Mouse (Mus musculus): Measurements from ENCODE around the gene Zfp385c. TPM values are rescaled to one million over a fixed set of nuclear protein-coding genes. Genes with fewer than 3 reads are reported as not detected.

The Zfp385c gene
- polyA plus RNA-seq, 1 experiment from 2014 or later = not detected

DNA sequence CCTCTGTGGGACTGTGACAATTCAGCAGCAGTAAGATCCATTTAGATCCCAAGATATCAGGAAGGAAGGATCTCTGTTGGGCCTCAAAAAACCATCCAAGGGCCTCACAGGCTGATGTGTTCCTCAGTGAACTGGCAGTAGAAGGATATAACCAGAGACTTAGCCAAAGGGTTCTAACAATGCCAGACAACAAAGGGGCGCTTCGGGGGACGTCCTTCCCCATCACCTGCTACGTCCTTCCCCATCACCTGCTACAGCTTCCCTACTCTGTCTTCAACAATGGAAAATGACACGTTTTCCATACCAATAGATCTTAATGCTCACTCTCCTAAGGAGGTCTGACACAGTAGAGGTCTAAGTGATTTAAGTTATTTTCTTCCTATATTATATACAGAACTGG is 75.9 kb downstream of the Zfp385c start:
- no peak for TF ChIP-seq CTCF (IDR thresholded peaks at IDR 0.05)
- DNase-seq (ENCODE audit: low read depth, low spot score) (no peak), ATAC-seq (no peak)
- in situ Hi-C loops (cut with MboI; ENCODE audit: low pct_unique_long_range_greater_than_20kb) = no loop called here
- CTCF ChIA-PET = no interaction called here
- no peaks in the 10 kb centered on the region for H3K27me3 ChIP-seq
- POLR2A ChIA-PET = interaction anchor here (0.5 to 0.7 kb wide), 2 partner anchors 91 to 114 kb away, joined by 3 to 4 read pairs; no protein-coding TSS in a partner anchor

DNA sequence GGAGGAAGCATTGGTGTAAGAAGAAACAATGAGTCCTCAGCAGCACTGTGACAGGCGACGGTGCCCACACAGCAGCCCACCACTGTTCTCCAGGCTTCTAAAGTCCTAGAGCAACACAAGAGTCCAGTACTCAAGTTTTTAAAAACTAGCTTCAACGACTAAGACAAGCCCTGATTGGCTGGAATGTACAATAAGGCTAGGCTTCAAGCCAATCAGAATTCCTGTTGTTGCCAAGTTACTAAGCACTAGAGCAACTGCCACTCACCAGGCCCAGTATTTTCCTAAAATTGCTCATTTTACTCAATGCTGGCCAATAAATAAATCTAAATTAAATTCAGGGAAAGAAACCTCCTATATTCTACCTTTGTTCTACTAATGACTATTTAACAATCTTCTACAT is 79.0 kb downstream of the Zfp385c start:
- no peak for DNase-seq (ENCODE audit: low read depth, low spot score)
- ATAC-seq = no peak
- in situ Hi-C loops (cut with MboI; ENCODE audit: low pct_unique_long_range_greater_than_20kb) = no loop called here
- no peaks in the 10 kb centered on the region for H3K27me3 ChIP-seq
- POLR2A ChIA-PET = no interaction called here
- no peak for TF ChIP-seq CTCF (IDR thresholded peaks at IDR 0.05)
- CTCF ChIA-PET = interaction anchor here (1.8 kb wide), 1 partner anchor 28 kb away, joined by 4 read pairs; no protein-coding TSS in a partner anchor

DNA sequence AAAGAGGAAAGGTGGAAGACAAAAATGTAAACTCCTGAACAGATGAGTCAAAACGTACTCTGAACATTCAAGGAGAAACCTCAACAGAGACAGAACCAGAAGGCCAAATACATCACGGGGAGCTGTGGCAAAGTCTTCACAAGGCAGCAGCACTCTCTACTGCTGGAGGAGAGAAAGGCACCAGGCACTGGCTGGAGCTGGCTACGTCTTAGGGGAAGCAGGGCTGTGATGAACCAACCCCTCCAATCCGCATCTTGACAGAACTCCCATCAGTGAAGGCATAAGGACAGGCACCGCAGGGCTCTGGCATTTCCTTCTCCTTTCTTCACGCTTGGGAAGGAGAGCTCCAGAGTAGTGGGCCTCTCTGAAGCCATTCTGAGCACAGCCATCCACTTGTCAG is 80.6 kb downstream of the Zfp385c start:
- CTCF ChIA-PET = interaction anchor here (0.7 to 1.8 kb wide), 5 partner anchors 8 to 29 kb away, joined by 3 to 4 read pairs (median 3); no protein-coding TSS in a partner anchor
- ATAC-seq (no peak), DNase-seq (ENCODE audit: low read depth, low spot score) (no peak)
- in situ Hi-C loops (cut with MboI; ENCODE audit: low pct_unique_long_range_greater_than_20kb) = no loop called here
- no peak for TF ChIP-seq CTCF (IDR thresholded peaks at IDR 0.05)
- no peaks in the 10 kb centered on the region for H3K27me3 ChIP-seq
- POLR2A ChIA-PET = interaction anchor here (0.6 to 0.7 kb wide), 2 partner anchors 101 to 184 kb away, joined by 4 to 6 read pairs; partner anchors contain the start of gene Kat2a

DNA sequence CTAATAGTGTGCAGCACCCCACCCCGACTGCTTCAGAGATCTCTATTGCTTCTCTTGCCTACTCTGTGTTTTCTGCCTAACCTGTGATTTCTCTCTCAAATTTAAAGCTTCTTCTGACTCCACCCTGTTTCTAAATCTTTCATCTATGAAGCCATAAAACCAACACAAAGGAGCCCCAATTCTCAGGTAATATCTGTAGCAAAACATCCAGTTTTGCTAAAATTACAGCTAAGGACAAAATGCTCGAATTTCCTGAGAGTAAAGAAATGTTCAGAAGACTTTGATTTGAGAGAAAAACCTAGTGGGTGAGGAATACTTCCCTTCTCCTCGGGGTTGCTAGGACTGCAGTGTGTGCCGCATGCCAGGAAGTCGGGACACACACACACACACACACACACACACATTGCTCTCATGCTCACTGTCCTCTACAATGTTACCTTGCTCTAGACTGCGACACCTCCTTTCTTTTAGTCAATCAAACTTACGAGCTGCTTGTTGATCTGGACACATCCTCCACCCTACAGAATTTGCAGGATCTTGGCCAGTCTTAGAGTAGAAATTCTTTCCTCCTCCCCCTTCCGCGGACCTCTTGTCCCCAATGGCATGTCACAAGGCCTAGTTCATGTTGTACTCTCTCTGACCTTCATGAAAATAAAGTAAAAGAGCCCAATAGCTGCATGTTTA is 82.1 kb downstream of the Zfp385c start:
- DNase-seq (ENCODE audit: low read depth, low spot score) (no peak), ATAC-seq (no peak)
- H3K27me3 ChIP-seq = no peaks in the 10 kb centered on the region
- no peak for TF ChIP-seq CTCF (IDR thresholded peaks at IDR 0.05)
- ChIA-PET CTCF (interaction anchor here (1.5 to 1.8 kb wide), 2 partner anchors 8 to 13 kb away, joined by 4 to 5 read pairs; partner anchors contain the start of gene Nkiras2), POLR2A (interaction anchor here (0.8 to 1.2 kb wide), 2 partner anchors 8 to 16 kb away, joined by 3 read pairs; partner anchors contain the start of gene Nkiras2)
- in situ Hi-C loops (cut with MboI; ENCODE audit: low pct_unique_long_range_greater_than_20kb) = no loop called here

DNA sequence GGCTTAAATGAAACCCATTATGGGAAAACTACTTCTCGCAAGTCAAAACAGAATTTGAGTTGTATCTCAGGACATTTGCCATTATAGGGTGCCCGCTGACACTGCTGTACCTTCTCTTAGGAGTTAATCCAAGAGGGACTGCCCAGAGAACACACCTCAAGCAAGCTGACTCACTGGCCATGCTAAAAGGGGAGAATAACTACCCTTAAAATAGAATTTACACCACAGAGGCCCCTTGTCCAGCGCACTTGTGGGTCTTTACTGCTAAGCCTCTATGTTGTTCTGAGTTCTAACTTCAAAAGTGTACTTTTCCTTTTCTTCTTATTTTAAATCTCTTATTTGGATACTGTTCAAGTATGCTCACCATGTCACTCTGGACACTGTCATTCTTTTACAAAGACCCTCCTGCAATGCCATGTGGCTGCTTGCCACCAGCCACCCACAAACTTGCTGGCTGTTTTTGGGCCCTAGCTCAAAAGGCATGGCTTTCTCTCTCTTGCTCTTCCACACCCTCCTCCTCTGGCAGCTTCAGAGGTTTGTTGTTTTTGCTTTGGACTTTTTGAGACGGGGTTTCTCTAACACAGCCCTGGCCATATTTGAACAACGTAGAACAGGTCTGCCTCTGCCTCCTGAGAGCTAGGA is 82.8 kb downstream of the Zfp385c start:
- in situ Hi-C loops (cut with MboI; ENCODE audit: low pct_unique_long_range_greater_than_20kb) = no loop called here
- ATAC-seq (no peak), DNase-seq (ENCODE audit: low read depth, low spot score) (no peak)
- CTCF ChIA-PET = interaction anchor here (1.5 kb wide), 1 partner anchor 9 kb away, joined by 5 read pairs; the partner anchor contains the start of gene Nkiras2
- no peak for TF ChIP-seq CTCF (IDR thresholded peaks at IDR 0.05)
- no peaks in the 10 kb centered on the region for H3K27me3 ChIP-seq
- POLR2A ChIA-PET = interaction anchor here (0.6 to 1.2 kb wide), 3 partner anchors 9 to 182 kb away, joined by 3 to 5 read pairs (median 3); partner anchors contain the start of gene Nkiras2

DNA sequence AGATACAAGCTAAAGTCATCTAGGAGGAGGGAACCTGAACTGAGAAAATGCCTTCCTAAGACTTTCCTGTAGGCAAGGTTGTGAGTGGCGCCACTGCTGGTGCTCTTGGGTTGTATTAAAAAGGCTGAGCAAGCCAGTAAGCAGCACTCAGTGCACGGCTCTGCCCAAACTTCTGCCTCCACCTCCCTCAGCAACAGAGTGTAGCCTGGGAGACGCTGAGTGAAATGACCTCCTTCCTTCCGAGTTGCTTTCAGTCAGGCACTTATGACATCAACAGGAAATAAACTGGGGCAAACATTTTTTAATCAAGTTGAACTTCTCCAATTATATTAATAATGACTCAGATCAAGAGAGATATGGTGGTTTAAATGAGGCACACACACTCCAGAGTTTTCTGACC is 83.5 kb downstream of the Zfp385c start:
- DNase-seq (ENCODE audit: low read depth, low spot score) = no peak
- H3K27me3 ChIP-seq = no peaks in the 10 kb centered on the region
- no peak for TF ChIP-seq CTCF (IDR thresholded peaks at IDR 0.05)
- no peak for ATAC-seq
- in situ Hi-C loops (cut with MboI; ENCODE audit: low pct_unique_long_range_greater_than_20kb) = no loop called here
- CTCF ChIA-PET = interaction anchor here (1.5 kb wide), 1 partner anchor 9 kb away, joined by 5 read pairs; the partner anchor contains the start of gene Nkiras2
- POLR2A ChIA-PET = interaction anchor here (0.6 kb wide), 1 partner anchor 182 kb away, joined by 5 read pairs; no protein-coding TSS in a partner anchor

DNA sequence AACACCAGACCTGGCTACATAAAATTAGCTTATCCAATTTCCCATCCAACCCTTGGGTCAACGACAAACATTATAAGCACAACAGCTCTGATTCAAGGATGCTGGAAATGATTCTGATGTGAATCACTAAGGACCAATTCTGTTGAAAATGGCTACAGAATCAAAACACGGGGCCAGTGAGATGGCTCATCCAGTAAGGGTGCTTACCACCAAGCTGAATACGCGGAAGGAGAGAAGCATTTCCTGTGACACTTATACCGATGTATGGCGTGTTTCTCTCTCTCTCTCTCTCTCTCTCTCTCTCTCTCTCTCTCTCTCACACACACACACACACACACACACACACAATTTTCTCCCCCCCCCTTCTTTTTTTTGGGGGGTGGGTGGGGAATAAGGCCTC is 85.1 kb downstream of the Zfp385c start:
- in situ Hi-C loops (cut with MboI; ENCODE audit: low pct_unique_long_range_greater_than_20kb) = no loop called here
- no peak for TF ChIP-seq CTCF (IDR thresholded peaks at IDR 0.05)
- CTCF ChIA-PET = interaction anchor here (1.5 kb wide), 1 partner anchor 13 kb away, joined by 3 read pairs; the partner anchor contains the start of gene Dnajc7
- ATAC-seq = no peak
- H3K27me3 ChIP-seq = no peaks in the 10 kb centered on the region
- no peak for DNase-seq (ENCODE audit: low read depth, low spot score)
- POLR2A ChIA-PET = interaction anchor here (0.7 to 1.3 kb wide), 2 partner anchors 12 to 82 kb away, joined by 3 to 7 read pairs; partner anchors contain the start of genes Dnajc7 and Nkiras2

DNA sequence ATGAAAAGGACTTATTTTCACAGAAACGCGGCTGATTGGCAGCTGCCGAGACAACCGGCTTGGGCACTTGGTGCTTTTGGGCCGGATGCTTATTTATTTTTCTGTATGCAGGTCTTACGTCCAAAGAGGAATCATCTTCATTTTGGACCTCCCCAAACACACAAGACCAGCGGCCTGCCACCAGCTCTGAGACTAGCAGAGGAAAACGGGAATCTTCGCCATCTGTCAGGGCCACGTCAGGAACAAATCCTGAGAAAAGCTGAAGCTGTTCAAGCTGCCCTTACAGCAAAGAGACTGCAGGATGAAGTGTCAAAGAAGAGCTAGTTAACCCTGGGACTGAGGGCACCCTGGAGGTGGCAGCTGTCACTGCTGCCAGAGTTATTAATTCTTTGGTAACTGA is 86.8 kb downstream of the Zfp385c start:
- CTCF ChIA-PET = interaction anchor here (1.1 kb wide), 1 partner anchor 9 kb away, joined by 3 read pairs; no protein-coding TSS in a partner anchor
- no peak for DNase-seq (ENCODE audit: low read depth, low spot score)
- in situ Hi-C loops (cut with MboI; ENCODE audit: low pct_unique_long_range_greater_than_20kb) = no loop called here
- POLR2A ChIA-PET = no interaction called here
- no peak for TF ChIP-seq CTCF (IDR thresholded peaks at IDR 0.05)
- no peak for ATAC-seq
- H3K27me3 ChIP-seq = no peaks in the 10 kb centered on the region

DNA sequence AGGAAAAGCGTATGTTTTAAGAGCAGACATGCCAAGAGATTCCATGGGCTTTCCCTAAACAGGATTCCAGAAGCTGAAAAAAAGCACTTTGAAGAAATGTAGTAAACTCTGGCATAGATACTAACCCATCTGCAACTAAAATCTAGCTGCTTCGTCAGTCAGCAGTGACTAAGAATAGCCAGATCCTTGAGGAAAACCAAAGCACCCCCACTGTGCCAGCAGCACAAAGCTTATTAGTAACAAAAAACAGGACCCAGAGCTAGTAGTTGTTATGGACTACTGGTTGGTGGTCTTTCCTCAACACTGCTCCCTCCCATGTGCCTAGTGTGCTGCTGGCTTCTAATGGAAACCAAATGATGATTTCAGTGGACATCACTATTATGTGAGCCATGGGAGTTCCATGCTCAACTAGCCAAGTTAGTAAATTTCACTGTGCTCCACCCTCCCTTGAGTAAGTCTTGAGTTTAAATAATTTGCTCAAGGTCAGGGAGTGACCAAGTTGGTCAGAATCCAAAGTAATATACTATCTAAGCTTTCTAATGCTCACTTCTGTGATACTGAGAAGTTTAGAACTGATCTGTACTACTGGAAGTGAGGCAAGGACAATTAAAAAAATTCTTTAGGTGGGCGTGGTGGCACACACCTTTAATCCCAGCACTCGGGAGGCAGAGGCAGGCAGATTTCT is 87.8 kb downstream of the Zfp385c start:
- ATAC-seq (no peak), DNase-seq (ENCODE audit: low read depth, low spot score) (no peak)
- in situ Hi-C loops (cut with MboI; ENCODE audit: low pct_unique_long_range_greater_than_20kb) = no loop called here
- POLR2A ChIA-PET = interaction anchor here (0.6 to 0.9 kb wide), 2 partner anchors 24 to 1573 kb away, joined by 3 to 5 read pairs; no protein-coding TSS in a partner anchor
- no peaks in the 10 kb centered on the region for H3K27me3 ChIP-seq
- TF ChIP-seq CTCF (IDR thresholded peaks at IDR 0.05) = no peak
- CTCF ChIA-PET = no interaction called here

DNA sequence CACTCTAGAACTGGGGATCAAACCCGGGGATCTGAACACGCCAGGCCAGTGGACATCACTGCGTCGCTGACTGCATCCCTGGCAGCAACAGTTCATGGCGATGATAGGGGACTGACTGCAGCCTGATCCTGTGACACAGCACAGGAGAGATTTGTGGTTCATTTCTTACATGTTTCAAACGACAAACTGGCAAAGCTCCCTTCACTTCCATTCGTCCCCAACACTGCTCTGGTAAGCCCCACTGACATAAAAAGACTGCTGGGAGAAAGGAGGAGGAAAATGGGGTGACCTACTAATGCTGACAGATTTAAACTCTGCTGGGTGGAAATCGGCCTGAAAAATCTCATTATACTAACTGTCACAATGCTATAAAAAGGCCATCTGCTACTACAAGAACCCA is 88.4 kb downstream of the Zfp385c start:
- H3K27me3 ChIP-seq = no peaks in the 10 kb centered on the region
- ChIA-PET CTCF (interaction anchor here (0.6 kb wide), 1 partner anchor 8 kb away, joined by 3 read pairs; no protein-coding TSS in a partner anchor), POLR2A (no interaction called here)
- no peak for ATAC-seq
- in situ Hi-C loops (cut with MboI; ENCODE audit: low pct_unique_long_range_greater_than_20kb) = no loop called here
- no peak for DNase-seq (ENCODE audit: low read depth, low spot score)
- TF ChIP-seq CTCF (IDR thresholded peaks at IDR 0.05) = no peak
